Mouse (Mus musculus) erythroblast, embryonic 14.5 days (primary cell): ENCODE data around the gene Fancg. TPM values are rescaled to one million over a fixed set of nuclear protein-coding genes. Genes with fewer than 3 reads are reported as not detected.
"Not testable (repeated sequence)": the region's sequence is repeated elsewhere in the genome, so short reads cannot be mapped to it uniquely, and the experiment has no call there.

Experiments used
- H3K27me3 ChIP-seq: 2 replicates; pipeline ENCODE4 v1.6.1; 2012; ENCODE audit warnings: inconsistent platforms; ENCODE audit not compliant: control insufficient read depth
- H3K36me3 ChIP-seq: 2 replicates; pipeline ENCODE4 v1.6.1; 2012; ENCODE audit warnings: mild to moderate bottlenecking, inconsistent platforms; ENCODE audit not compliant: control insufficient read depth
- H3K4me1 ChIP-seq: 2 replicates; pipeline ENCODE4 v1.6.1; 2012; ENCODE audit warnings: inconsistent platforms; ENCODE audit not compliant: control insufficient read depth
- H3K4me3 ChIP-seq: replicated peaks from 2 replicates; pipeline ENCODE3; 2012; ENCODE audit warnings: moderate library complexity, mild to moderate bottlenecking, inconsistent platforms
- H3K9me3 ChIP-seq: 2 replicates; pipeline ENCODE4 v1.6.1; 2012; ENCODE audit warnings: low read length, inconsistent platforms, mixed read lengths; ENCODE audit not compliant: control insufficient read depth
- GATA1 ChIP-seq: IDR thresholded peaks from 2 replicates; pipeline ENCODE4 v1.6.1; 2012; ENCODE audit warnings: low read length, inconsistent platforms, mixed read lengths
- TAL1 ChIP-seq: IDR thresholded peaks from 3 replicates; pipeline ENCODE4 v1.6.1; 2012; ENCODE audit warnings: low read length, inconsistent platforms, mixed read lengths
- polyA plus RNA-seq: library from polyadenylated mRNA; stranded (reverse); fragments of >175 nt; gene quantifications from 2 replicates; pipeline ENCODE4 v1.2.3, GENCODE M21; 2012

Fancg gene
- polyA plus RNA-seq, 1 experiment: 0.62 TPM

DNA sequence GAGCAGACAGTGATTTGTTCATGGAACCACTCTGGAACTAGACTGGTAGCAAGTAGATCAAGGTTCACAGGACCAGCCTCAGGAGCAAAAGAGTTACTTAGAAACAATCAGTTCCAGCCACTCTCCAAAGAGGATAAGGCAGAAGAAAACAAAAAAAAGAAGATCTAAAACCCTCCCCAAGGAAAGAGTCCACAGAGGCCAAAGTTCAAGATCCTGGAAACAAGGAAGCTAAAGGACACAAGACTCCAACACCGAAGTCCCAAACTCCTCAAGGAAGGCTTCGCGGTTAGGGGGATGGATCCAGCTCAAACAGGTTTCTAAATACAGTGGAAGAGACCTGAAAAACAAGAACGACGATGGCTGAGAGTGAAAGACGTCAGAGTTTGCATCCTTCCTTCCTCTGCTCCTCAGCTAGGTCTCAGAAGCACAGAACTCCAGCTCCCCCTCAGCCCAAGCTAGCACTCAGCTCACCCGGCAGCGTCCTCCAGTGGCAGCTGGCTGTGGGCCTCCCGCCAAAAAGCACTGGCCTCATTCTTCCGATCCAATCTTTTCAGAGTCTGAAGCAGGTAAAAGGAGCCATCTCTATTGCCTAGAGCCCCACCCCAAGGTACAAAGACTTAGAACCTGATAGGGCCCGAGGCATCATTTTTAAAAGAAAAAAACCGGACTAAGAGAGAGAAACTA lies 7.4 kb downstream of the Fancg start:
- Histone ChIP-seq H3K4me1 (peaks cover 24% of the 10 kb centered on the region), H3K36me3 (peaks cover 33% of the 10 kb centered on the region), H3K27me3 (no peaks in the 10 kb centered on the region), H3K4me3 (no peak overlapping the region), H3K9me3 (no peaks in the 10 kb centered on the region)
- TF ChIP-seq TAL1 (no peak), GATA1 (no peak)

DNA sequence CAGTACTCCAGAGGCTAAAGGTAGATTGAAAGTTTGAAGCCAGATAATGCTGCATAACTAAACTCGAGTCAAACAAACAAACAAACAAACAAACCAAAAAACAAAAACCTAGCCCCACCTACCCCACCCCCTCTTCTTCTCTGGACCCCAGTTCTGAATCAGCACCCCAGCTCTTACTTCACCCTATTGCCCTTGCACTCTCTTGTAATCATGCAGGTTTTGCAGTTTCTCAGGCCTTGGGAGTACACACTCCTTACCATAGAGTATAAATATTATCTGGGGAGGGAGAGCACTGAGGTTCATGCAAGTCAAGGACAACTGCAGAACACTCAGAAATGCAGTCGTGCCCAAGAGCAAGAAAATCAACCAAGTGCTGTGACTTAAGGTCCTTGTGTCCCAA lies 9.0 kb downstream of the Fancg start:
- no peaks in the 10 kb centered on the region for H3K9me3 ChIP-seq
- H3K4me1 ChIP-seq: peaks cover 27% of the 10 kb centered on the region
- no peaks in the 10 kb centered on the region for H3K27me3 ChIP-seq
- H3K4me3 ChIP-seq: no peak overlapping the region
- peaks cover 31% of the 10 kb centered on the region for H3K36me3 ChIP-seq
- TF ChIP-seq GATA1 (no peak), TAL1 (no peak)

DNA sequence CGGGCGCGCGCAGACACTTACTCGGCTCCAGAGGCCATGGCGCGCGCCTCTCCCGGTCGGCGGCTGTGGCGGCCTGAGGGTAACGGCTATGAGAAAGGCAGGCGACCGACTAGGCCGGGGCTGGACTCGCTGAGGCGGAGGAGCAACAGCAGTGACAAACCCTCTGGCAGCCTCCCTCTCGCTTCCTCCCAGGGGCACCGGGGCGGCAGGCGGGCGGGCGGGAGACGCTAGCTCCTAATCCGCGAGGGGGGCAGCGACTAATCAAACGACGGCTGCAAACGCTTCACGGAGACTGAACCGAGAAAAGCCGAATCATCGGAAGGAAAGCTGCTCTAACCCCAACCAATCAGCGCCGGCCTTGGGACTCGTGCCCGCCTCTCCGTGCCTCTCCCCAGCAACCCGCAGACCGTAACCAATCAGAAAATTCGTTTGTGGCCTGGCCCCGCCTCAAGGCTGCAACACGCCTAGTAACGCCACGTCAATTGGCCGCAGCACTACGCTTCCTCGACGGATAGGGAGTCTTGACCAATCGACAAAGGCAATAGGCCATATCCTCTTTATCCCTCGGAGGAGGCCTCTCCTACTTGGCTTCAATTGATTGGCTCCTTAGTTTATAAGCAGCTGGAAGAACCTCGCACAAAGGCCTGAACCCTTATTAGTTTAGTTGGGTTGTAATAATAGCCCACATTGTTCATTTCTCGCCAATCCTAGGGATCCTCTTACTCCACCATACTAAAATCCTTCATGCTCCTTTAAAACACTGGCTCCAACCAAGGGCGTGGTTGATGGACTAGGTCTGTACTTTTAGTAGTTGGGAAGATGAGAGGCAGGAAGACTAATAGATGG lies 9.9 kb downstream of the Fancg start, which contains the start of gene Vcp:
Gene Vcp, minus strand, starts transcription at position 367 of the 846 bp plus-strand sequence.
- H3K36me3 ChIP-seq: peaks cover 39% of the 10 kb centered on the region
- peak within 1 kb of the TSS; percentile 98 for H3K4me3 ChIP-seq
- H3K9me3 ChIP-seq, H3K27me3 ChIP-seq: not testable (repeated sequence)
- peaks cover 27% of the 10 kb centered on the region for H3K4me1 ChIP-seq

DNA sequence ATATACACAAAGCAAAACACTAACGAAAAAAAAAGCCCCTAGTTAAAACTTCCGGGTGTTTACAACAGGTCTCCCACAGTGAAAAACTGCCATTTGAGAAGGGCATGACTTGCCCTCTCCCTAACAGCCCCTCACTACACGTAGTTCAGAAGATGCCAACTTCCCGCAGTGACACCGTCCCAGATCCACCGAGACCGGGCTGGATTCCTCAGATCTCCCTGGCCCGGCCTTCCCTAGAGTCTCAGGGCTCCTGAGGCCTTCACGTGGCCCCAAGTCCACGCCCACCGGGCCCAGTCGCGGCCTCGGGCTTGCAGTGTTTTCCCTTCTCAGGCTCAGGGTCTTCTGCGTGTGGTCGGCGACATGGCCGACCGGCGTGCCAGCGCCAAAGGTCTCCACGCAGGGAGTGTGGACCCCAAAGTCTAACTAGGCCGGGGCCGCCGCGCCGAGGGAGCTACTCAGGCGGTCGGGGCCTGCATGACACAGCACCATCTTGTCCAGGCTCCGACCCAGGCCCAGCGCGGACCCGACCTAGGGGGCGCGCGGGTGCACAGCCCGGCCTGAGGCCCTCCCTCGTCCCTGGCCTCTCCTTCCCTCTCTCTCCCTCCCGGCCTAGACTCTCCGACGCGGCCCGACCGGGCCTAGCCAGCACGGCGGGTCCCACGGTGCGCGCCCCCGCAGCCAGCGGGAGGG lies 10.7 kb downstream of the Fancg start:
- H3K36me3 ChIP-seq: peaks cover 37% of the 10 kb centered on the region
- H3K4me1 ChIP-seq: peaks cover 27% of the 10 kb centered on the region
- no peak for TF ChIP-seq GATA1
- TF ChIP-seq TAL1: no peak
- H3K4me3 ChIP-seq: peak overlapping the region; percentile 98
- no peaks in the 10 kb centered on the region for H3K9me3 ChIP-seq
- H3K27me3 ChIP-seq: no peaks in the 10 kb centered on the region

DNA sequence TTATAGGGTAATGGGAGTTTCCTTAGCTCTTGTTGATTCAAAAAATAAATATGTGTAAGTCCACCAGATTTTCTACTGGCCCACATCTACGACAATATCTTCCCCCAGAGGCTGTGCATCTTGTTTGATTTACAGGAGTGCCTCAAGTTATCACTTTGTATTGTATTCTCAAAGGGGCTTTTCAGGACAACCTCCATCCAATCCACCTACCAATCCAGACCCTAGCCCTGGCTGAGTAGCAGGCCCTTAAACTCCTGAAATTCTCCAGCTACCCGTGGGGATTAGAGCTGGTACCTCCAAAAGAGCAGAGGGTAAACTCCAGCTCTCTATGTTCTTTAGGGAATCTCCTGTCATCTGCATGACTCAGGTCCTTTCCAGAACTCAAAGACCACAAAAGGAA lies 12.3 kb downstream of the Fancg start:
- no peaks in the 10 kb centered on the region for H3K27me3 ChIP-seq
- H3K9me3 ChIP-seq: no peaks in the 10 kb centered on the region
- TF ChIP-seq GATA1: no peak
- no peak for TF ChIP-seq TAL1
- peaks cover 27% of the 10 kb centered on the region for H3K4me1 ChIP-seq
- H3K4me3 ChIP-seq: peak overlapping the region; percentile 98
- peaks cover 45% of the 10 kb centered on the region for H3K36me3 ChIP-seq

DNA sequence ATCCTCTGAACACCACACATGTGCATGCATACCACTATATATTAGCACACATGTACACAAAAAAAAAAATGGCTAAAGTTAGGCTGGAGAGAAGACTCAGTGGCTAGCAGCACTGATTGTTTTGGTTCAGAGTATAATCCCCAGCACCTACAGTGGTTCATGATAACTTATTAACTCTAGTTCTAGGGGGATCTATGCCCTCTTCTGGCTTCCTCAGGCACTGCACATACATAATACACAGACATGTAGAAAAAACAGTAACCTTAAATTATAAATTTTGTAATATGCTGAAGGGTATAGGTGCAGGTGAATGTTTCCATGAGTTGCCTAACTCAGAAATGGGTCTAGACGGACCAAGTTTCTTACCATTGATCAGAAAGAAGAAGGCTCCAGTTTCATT lies 22.0 kb downstream of the Fancg start:
- Histone ChIP-seq H3K36me3 (peaks cover 95% of the 10 kb centered on the region), H3K9me3 (no peaks in the 10 kb centered on the region), H3K4me1 (no peaks in the 10 kb centered on the region), H3K27me3 (no peaks in the 10 kb centered on the region), H3K4me3 (no peak overlapping the region)
- no peak for TF ChIP-seq GATA1
- no peak for TF ChIP-seq TAL1

DNA sequence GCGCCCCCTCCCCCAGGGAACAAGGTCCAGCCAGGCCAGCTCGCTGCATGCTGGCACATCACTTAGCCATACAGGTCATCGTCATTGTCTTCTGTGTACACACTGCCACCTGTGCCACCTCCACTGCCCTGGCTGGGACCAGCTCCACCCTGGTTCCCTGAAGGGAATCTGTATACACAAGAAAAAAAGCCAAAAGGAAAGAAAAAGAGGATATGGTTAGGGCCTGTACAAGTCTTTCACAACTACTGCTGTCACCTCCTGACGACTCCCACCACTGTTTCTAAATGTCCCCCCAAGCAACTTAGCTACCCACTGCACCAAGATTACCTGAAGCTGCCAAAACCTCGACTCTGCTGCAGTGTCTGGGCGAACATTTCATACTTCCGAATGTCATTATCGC lies 29.8 kb downstream of the Fancg start:
- not testable (repeated sequence) for H3K9me3 ChIP-seq

DNA sequence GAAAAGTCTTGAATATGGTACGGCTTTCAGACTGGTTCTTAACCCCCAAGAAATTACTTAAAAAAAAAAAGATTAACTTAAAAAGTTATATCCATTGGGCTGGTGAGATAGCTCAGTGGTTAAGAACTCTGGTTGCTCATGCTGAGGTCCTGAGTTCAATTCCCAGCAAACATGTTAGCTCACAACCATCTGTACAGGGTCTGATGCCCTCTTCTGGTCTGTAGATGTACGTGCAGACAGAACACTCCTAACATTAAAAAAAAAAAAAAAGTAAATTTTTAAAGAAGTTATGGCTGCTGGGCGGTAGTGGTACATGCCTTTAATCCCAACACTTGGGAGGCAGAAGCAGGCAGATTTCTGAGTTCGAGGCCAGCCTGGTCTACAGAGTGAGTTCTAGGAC lies 32.2 kb downstream of the Fancg start:
- H3K36me3 ChIP-seq: peaks cover 46% of the 10 kb centered on the region
- H3K4me3 ChIP-seq: no peak overlapping the region
- TF ChIP-seq GATA1 (no peak), TAL1 (no peak)
- no peaks in the 10 kb centered on the region for H3K27me3 ChIP-seq
- no peaks in the 10 kb centered on the region for H3K4me1 ChIP-seq
- no peaks in the 10 kb centered on the region for H3K9me3 ChIP-seq

More for the DNA sequence above, 29.8 kb downstream of the Fancg start:
- H3K36me3 ChIP-seq: peaks cover 65% of the 10 kb centered on the region
- H3K4me3 ChIP-seq, H3K4me1 ChIP-seq, H3K27me3 ChIP-seq: not testable (repeated sequence)

DNA sequence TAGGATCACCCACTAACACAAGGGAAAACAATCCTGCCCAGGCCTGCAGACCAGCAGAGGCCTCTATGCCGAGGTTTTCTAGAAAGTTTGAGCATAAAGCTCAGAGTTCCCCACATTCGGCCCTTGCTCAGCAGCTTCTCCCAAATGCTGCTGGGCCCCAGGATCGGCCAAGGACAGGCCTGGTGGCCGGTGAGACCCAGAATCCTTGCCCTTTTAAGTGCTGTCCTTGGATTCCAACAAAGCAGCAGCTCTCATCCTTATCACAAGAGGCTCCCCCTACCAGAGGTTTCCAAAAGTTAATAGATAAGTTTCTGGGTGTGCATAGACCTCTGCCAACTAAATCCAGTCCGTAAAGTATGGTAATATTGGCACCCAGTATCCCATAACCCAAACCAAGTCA lies 36.4 kb downstream of the Fancg start:
- no peaks in the 10 kb centered on the region for H3K4me1 ChIP-seq
- peaks cover 15% of the 10 kb centered on the region for H3K36me3 ChIP-seq
- H3K9me3 ChIP-seq: no peaks in the 10 kb centered on the region
- no peak overlapping the region for H3K4me3 ChIP-seq
- H3K27me3 ChIP-seq: no peaks in the 10 kb centered on the region
- TF ChIP-seq TAL1 (no peak), GATA1 (no peak)
